Mouse (Mus musculus) forebrain, embryonic 15.5 days (tissue): ENCODE data around the gene Afp. TPM values are rescaled to one million over a fixed set of nuclear protein-coding genes. Genes with fewer than 3 reads are reported as not detected.

ENCODE experiments used
- ATAC-seq: fragments of 200-750 bp; cut with Nextera tagmentation; replicated peaks from 2 replicates; pipeline ENCODE4 v1.8.0; 2017; ENCODE audit warnings: mild to moderate bottlenecking, moderate TSS enrichment, moderate library complexity
- H3K27ac ChIP-seq: fragments of 300-500 bp; sonication (generic); replicated peaks from 2 replicates; pipeline ENCODE4 v1.5.1; 2015; ENCODE audit warnings: mild to moderate bottlenecking, inconsistent platforms
- H3K27me3 ChIP-seq: fragments of 300-500 bp; sonication (generic); 2 replicates; pipeline ENCODE4 v1.6.1; 2015; ENCODE audit warnings: inconsistent platforms
- H3K36me3 ChIP-seq: fragments of 300-500 bp; sonication (generic); 2 replicates; pipeline ENCODE4 v1.6.1; 2015; ENCODE audit warnings: mild to moderate bottlenecking, inconsistent platforms
- H3K4me1 ChIP-seq: fragments of 300-500 bp; sonication (generic); 2 replicates; pipeline ENCODE4 v1.6.1; 2015; ENCODE audit warnings: inconsistent platforms
- H3K4me2 ChIP-seq: fragments of 300-500 bp; sonication (generic); replicated peaks from 2 replicates; pipeline ENCODE4 v1.6.1; 2015; ENCODE audit warnings: mild to moderate bottlenecking, inconsistent platforms
- H3K4me3 ChIP-seq: fragments of 300-500 bp; sonication (generic); 2 replicates; pipeline ENCODE4 v1.5.1; 2015; ENCODE audit warnings: mild to moderate bottlenecking, inconsistent platforms
- H3K9ac ChIP-seq: fragments of 300-500 bp; sonication (generic); replicated peaks from 2 replicates; pipeline ENCODE4 v1.6.1; 2015; ENCODE audit warnings: mild to moderate bottlenecking, inconsistent platforms
- H3K9me3 ChIP-seq: fragments of 300-500 bp; sonication (generic); 2 replicates; pipeline ENCODE4 v1.6.1; 2016; ENCODE audit warnings: inconsistent platforms
- WGBS: fragments of 180-500 bp; shearing (Covaris S2); methylation state at CpG from one replicate; pipeline ENCODE4 v1.1.7; 2015; ENCODE audit warnings: mixed read lengths; 5-methylcytosine and 5-hydroxymethylcytosine counted together
- polyA plus RNA-seq: library from polyadenylated mRNA; unstranded; fragments of >200 nt; fragmentation: Nextera tagmentation; extraction: Ambion mirVana; gene quantifications from 2 replicates; pipeline ENCODE4 v1.2.1, GENCODE M21; 2015

Afp gene
- polyA plus RNA-seq, 1 experiment from 2014 or later, result not detected

GRCm38 (mm10) chr5:90509828-90510592 lies 19.5 kb downstream of the Afp start:
- Histone ChIP-seq H3K27ac (no peak overlapping the region), H3K9me3 (no peaks in the 10 kb centered on the region), H3K4me1 (no peaks in the 10 kb centered on the region), H3K4me3 (no peak overlapping the region), H3K9ac (no peak overlapping the region), H3K36me3 (no peaks in the 10 kb centered on the region), H3K4me2 (no peak overlapping the region), H3K27me3 (no peaks in the 10 kb centered on the region)
- 96% methylated on average over 5 of the region's 5 CpGs for WGBS
- ATAC-seq, result no peak

DNA sequence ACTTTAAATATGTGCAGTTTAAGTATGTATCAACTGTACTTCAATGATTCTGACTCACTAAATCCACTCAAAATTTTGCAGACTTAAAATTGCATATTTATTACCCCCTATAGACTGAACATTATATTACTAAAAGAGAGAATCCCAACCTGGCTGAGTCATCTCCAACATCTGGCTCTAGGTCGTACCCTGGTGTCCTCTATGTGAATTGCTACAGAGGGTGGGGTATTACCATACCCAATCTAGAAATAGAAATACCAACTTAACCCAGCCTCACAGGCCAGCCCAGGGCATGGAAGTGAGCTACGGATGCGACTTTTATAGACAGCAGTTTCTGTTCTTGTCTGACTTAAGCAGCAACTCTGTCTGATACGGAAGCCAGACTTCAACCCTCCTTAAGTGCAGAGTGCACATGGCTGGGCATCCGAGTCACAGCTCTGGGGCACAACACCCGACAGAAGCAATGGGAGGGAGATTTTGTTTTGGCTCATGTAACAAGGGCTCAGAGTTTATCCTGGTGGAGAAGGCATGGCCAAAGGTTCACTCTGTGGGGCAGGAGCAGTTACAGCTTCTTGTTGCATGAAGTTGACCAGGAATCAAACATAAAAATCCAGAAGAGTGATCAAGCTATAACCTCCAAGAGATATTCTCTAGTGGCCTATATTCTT lies 21.9 kb downstream of the Afp start:
- 83% methylated on average over 6 of the region's 6 CpGs for WGBS
- no peaks in the 10 kb centered on the region for H3K27me3 ChIP-seq
- no peak overlapping the region for H3K4me3 ChIP-seq
- no peaks in the 10 kb centered on the region for H3K36me3 ChIP-seq
- H3K4me1 ChIP-seq, result no peaks in the 10 kb centered on the region
- no peak for ATAC-seq
- no peak overlapping the region for H3K4me2 ChIP-seq
- no peaks in the 10 kb centered on the region for H3K9me3 ChIP-seq
- no peak overlapping the region for H3K27ac ChIP-seq
- H3K9ac ChIP-seq, result no peak overlapping the region

DNA sequence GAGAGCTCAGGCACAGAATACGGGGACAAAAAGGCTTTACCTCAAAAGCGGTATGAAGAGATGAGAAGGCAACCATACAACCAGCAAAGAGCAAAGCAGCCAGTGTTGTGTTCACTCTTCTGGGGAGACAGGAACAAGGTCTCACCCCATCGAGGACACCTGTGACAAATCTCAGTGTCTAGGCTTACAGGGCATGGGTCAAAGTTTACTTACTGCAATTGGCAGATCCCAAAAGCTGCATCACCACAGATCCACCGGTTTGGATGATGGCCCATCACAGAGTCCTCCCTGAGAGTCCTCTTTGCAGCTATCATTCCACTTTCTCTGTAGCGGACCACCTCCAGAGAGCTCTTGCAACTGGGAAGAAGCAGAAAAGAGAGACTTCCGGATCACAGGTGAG lies 25.0 kb downstream of the Afp start:
- Histone ChIP-seq H3K9ac (no peak overlapping the region), H3K27me3 (no peaks in the 10 kb centered on the region), H3K4me2 (no peak overlapping the region), H3K4me1 (no peaks in the 10 kb centered on the region), H3K4me3 (no peak overlapping the region), H3K27ac (no peak overlapping the region), H3K36me3 (no peaks in the 10 kb centered on the region), H3K9me3 (no peaks in the 10 kb centered on the region)
- ATAC-seq, result no peak
- WGBS, result 89% methylated on average over 6 of the region's 6 CpGs

GRCm38 (mm10) chr5:90518356-90519100 lies 28.0 kb downstream of the Afp start, which contains the start of gene Afm:
Gene Afm (plus strand): TSS chr5:90518932.
- Histone ChIP-seq H3K9ac (no peak within 1 kb of the TSS), H3K27me3 (no peaks in the 10 kb centered on the region), H3K9me3 (no peaks in the 10 kb centered on the region), H3K36me3 (no peaks in the 10 kb centered on the region), H3K4me3 (no peak within 1 kb of the TSS), H3K27ac (no peak within 1 kb of the TSS), H3K4me2 (no peak within 1 kb of the TSS), H3K4me1 (no peaks in the 10 kb centered on the region)
- WGBS, result 88% methylated on average over 6 of the region's 6 CpGs
- no peak for ATAC-seq

DNA sequence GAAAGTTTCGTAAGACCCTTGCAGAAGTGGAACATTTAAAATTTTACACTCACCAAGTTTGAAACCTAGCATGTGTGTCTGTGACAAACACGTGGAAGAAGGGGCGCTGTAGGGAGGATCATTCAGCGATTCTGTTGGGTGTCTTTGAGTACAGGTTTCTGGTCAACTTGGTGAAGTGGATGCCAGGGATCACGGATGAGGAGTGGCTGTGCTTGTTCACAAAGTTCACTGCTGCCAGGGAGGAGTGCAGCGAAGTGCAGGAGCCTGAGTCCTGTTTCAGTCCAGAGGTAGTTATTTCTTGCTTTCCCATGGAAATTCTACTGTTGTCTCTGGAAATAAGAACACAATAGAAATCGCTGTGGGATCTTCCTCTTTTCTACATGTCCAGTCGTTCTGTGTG lies 60.7 kb downstream of the Afp start:
- Histone ChIP-seq H3K27me3 (no peaks in the 10 kb centered on the region), H3K27ac (no peak overlapping the region), H3K4me3 (no peak overlapping the region), H3K9ac (no peak overlapping the region), H3K4me1 (no peaks in the 10 kb centered on the region), H3K36me3 (no peaks in the 10 kb centered on the region), H3K9me3 (no peaks in the 10 kb centered on the region), H3K4me2 (no peak overlapping the region)
- WGBS, result 86% methylated on average over 8 of the region's 8 CpGs
- ATAC-seq, result no peak

DNA sequence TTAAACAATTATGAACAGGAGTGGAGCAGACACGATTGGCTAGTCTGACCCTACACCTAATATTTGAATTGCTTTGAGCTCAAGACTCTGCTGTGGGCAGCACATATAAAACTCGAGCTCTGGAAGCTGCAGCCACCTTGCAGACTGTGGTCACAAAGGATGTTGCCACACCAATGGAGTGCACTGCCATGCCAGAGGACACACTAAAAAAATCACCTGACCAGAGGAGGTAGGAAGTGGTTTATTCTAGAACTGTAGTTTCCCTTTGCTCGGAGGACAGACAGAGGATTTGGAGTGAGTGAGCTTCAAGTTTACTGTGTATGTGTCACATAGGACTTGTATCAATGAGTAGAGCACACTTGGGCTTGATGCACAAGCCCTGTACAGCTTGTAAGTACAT lies 65.5 kb downstream of the Afp start:
- Histone ChIP-seq H3K27me3 (no peaks in the 10 kb centered on the region), H3K9ac (no peak overlapping the region), H3K36me3 (no peaks in the 10 kb centered on the region), H3K27ac (no peak overlapping the region), H3K4me3 (no peak overlapping the region), H3K4me1 (no peaks in the 10 kb centered on the region), H3K4me2 (no peak overlapping the region), H3K9me3 (no peaks in the 10 kb centered on the region)
- 82% methylated on average over 3 of the region's 3 CpGs for WGBS
- no peak for ATAC-seq

Other genes with a start within 250 kb of the Afp start
- gene Ankrd17, start 124.2 kb upstream of the Afp start, polyA plus RNA-seq, result 29.7 and 30.2 TPM in 2 replicates
- gene Gm9958, start 123.5 kb upstream of the Afp start, polyA plus RNA-seq, result 5.7 and 6.1 TPM in 2 replicates
- gene Alb, start 29.8 kb upstream of the Afp start, polyA plus RNA-seq, result 3.1 TPM in 1 of 2 replicates, not detected in the other
- not detected in 2 replicates for gene Afm, start 28.2 kb downstream of the Afp start, polyA plus RNA-seq
- gene 5830473C10Rik, start 70.4 kb downstream of the Afp start, polyA plus RNA-seq, result 0.10 TPM in 1 of 2 replicates, not detected in the other
- gene Rassf6, start 149.9 kb downstream of the Afp start, polyA plus RNA-seq, result 0.14 and 0.43 TPM in 2 replicates